Mouse (Mus musculus) ES-E14 (cell line): ENCODE data around the gene Hspb8.
A peak's percentile ranks its signal among the peaks of the same experiment; 100 is the strongest.

ENCODE experiments used
- HCFC1 ChIP-seq: IDR thresholded peaks from 2 replicates; pipeline ENCODE4 v1.6.1; 2012; ENCODE audit warnings: low read length, inconsistent platforms, borderline replicate concordance; ENCODE audit not compliant: insufficient read depth
- MAFK ChIP-seq: IDR thresholded peaks from 2 replicates; pipeline ENCODE4 v1.6.1; 2014; ENCODE audit warnings: mild to moderate bottlenecking, low read depth, low read length, inconsistent platforms; ENCODE audit not compliant: insufficient read depth
- ZC3H11A ChIP-seq: IDR thresholded peaks from 2 replicates; pipeline ENCODE4 v1.6.1; 2012; ENCODE audit warnings: low read depth, mild to moderate bottlenecking, inconsistent platforms, low read length, borderline replicate concordance
- ZNF384 ChIP-seq: IDR thresholded peaks from 2 replicates; pipeline ENCODE4 v1.6.1; 2012; ENCODE audit warnings: low read depth, low read length, inconsistent platforms

- TF ChIP-seq ZC3H11A (no peak), HCFC1 (0 out of 2 replicates have a peak, but pooled peaks have one; percentile 36), MAFK (no peak), ZNF384 (no peak)
Observed at GRCm38 (mm10) chr5:116438328-116438727, 15.7 kb upstream of the Hspb8 start.
